Mouse (Mus musculus) lung, postnatal 0 days (tissue): ENCODE measurements around the gene Fam184a. TPM values are rescaled to one million over a fixed set of nuclear protein-coding genes. Genes with fewer than 3 reads are reported as not detected.

Source experiments
- ATAC-seq: fragments of 200-750 bp; cut with Nextera tagmentation; 2 replicates; pipeline ENCODE4 v1.8.0; 2017; ENCODE audit warnings: moderate library complexity
- DNase-seq: peaks from one replicate; pipeline ENCODE4 v3.0.0-alpha.2; 2016; ENCODE audit warnings: low spot score
- H3K27ac ChIP-seq: fragments of 300-500 bp; sonication (generic); 2 replicates; pipeline ENCODE4 v1.5.1; 2014; ENCODE audit warnings: antibody characterized with exemption, mild to moderate bottlenecking, low read length, mixed read lengths
- H3K27me3 ChIP-seq: fragments of 300-500 bp; sonication (generic); replicated peaks from 2 replicates; pipeline ENCODE4 v1.6.1; 2014; ENCODE audit warnings: low read length, mixed read lengths; ENCODE audit not compliant: insufficient read depth
- H3K36me3 ChIP-seq: fragments of 300-500 bp; sonication (generic); 2 replicates; pipeline ENCODE4 v1.6.1; 2014; ENCODE audit warnings: low read length, mixed read lengths; ENCODE audit not compliant: insufficient read depth
- H3K4me1 ChIP-seq: fragments of 300-500 bp; sonication (generic); 2 replicates; pipeline ENCODE4 v1.6.1; 2014; ENCODE audit warnings: antibody characterized with exemption, low read depth, low read length, mixed read lengths; ENCODE audit not compliant: insufficient read depth
- H3K4me2 ChIP-seq: fragments of 300-500 bp; sonication (generic); replicated peaks from 2 replicates; pipeline ENCODE4 v1.6.1; 2014; ENCODE audit warnings: low read depth, mild to moderate bottlenecking, low read length, moderate library complexity, mixed read lengths
- H3K4me3 ChIP-seq: fragments of 300-500 bp; sonication (generic); 2 replicates; pipeline ENCODE4 v1.5.1; 2014; ENCODE audit warnings: low read depth, low read length
- H3K9ac ChIP-seq: fragments of 300-500 bp; sonication (generic); replicated peaks from 2 replicates; pipeline ENCODE4 v1.6.1; 2014; ENCODE audit warnings: low read depth, mild to moderate bottlenecking
- H3K9me3 ChIP-seq: fragments of 300-500 bp; sonication (generic); 2 replicates; pipeline ENCODE4 v1.6.1; 2016; ENCODE audit warnings: low read length, mixed read lengths
- CTCF ChIP-seq: IDR thresholded peaks from 2 replicates; pipeline ENCODE4 v1.5.1; 2016; ENCODE audit warnings: antibody characterized with exemption, mild to moderate bottlenecking
- EP300 ChIP-seq: IDR thresholded peaks from 2 replicates; pipeline ENCODE4 v1.6.1; 2016; ENCODE audit warnings: antibody characterized with exemption, mild to moderate bottlenecking, control low read depth
- WGBS: fragments of 180-500 bp; shearing (Covaris S2); extraction: QIAGEN DNeasy Blood & Tissue Kit; methylation state at CpG from one replicate; pipeline ENCODE4 v1.1.7; 2014; 5-methylcytosine and 5-hydroxymethylcytosine counted together
- polyA plus RNA-seq: library from polyadenylated mRNA; unstranded; fragments of >200 nt; fragmentation: Nextera tagmentation; extraction: Ambion mirVana; gene quantifications from 2 replicates; pipeline ENCODE4 v1.2.1, GENCODE M21; 2015

Gene Fam184a
- polyA plus RNA-seq, 1 experiment from 2014 or later: 6.4 TPM

DNA sequence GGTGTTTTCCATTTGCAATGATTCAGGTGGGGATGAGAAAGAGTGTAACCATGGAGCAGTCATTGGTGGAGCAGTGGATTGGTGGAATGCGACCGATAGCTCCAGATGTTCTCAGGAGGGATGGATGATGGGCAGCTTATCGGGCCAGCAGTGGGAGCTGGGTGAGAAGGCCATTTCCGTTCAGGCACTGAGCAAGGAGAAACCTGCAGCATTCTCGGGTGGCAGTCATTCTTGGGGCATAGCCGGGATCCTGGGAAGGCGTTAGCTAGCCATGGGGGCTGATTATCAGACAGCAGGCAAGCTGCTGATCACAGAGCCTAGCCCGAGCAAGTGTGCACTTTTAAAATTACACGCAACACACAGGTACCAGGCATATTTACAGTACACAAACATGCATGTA lies 46.4 kb downstream of the Fam184a start:
- no peak overlapping the region for H3K4me2 ChIP-seq
- no peaks in the 10 kb centered on the region for H3K9me3 ChIP-seq
- no peak for DNase-seq
- H3K4me3 ChIP-seq: no peak overlapping the region
- TF ChIP-seq EP300: no peak
- no peak for TF ChIP-seq CTCF
- no peaks in the 10 kb centered on the region for H3K27me3 ChIP-seq
- H3K36me3 ChIP-seq: no peaks in the 10 kb centered on the region
- H3K9ac ChIP-seq: no peak overlapping the region
- WGBS: 91% methylated on average over 9 of the region's 9 CpGs
- H3K27ac ChIP-seq: no peak overlapping the region
- no peak for ATAC-seq
- no peaks in the 10 kb centered on the region for H3K4me1 ChIP-seq

- WGBS: 88% methylated on average over 10 of the region's 10 CpGs
- Histone ChIP-seq H3K27ac (no peak overlapping the region), H3K4me2 (no peak overlapping the region), H3K4me1 (no peaks in the 10 kb centered on the region), H3K9ac (no peak overlapping the region), H3K27me3 (no peaks in the 10 kb centered on the region), H3K36me3 (no peaks in the 10 kb centered on the region), H3K4me3 (no peak overlapping the region), H3K9me3 (no peaks in the 10 kb centered on the region)
- DNase-seq (no peak), ATAC-seq (no peak)
- TF ChIP-seq EP300 (no peak), CTCF (no peak)
Observed at GRCm38 (mm10) chr10:53698531-53698930, 52.4 kb downstream of the Fam184a start.

GRCm38 (mm10) chr10:53694757-53695156 lies 56.2 kb downstream of the Fam184a start:
- DNase-seq (peak; percentile 9), ATAC-seq (no peak)
- no peak overlapping the region for H3K9ac ChIP-seq
- no peak overlapping the region for H3K4me2 ChIP-seq
- no peaks in the 10 kb centered on the region for H3K27me3 ChIP-seq
- H3K4me3 ChIP-seq: no peak overlapping the region
- TF ChIP-seq EP300: no peak
- TF ChIP-seq CTCF: no peak
- WGBS: 52% methylated on average over 5 of the region's 5 CpGs
- no peaks in the 10 kb centered on the region for H3K9me3 ChIP-seq
- no peak overlapping the region for H3K27ac ChIP-seq
- no peaks in the 10 kb centered on the region for H3K4me1 ChIP-seq
- no peaks in the 10 kb centered on the region for H3K36me3 ChIP-seq

DNA sequence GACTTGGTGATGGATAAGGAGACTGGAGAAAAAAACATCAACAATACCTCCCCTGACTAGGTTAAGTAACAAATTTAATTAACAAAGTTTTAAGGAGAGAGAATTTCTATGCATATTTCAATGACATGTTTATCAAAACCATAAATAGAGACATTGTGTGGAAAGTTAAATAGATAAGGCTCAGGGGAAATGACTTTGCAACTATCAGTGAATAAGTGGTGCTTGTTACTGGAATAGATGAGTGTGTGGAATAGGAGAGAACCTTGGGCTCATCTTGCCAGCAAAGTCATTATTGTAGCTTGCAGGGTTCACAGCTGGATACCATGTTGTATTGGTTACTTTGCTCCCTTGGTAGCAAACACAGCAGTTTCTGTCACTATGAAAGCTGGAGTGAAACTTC lies 59.7 kb downstream of the Fam184a start:
- no peaks in the 10 kb centered on the region for H3K27me3 ChIP-seq
- ATAC-seq: no peak
- no peak overlapping the region for H3K27ac ChIP-seq
- TF ChIP-seq CTCF (no peak), EP300 (no peak)
- no peaks in the 10 kb centered on the region for H3K9me3 ChIP-seq
- no peaks in the 10 kb centered on the region for H3K36me3 ChIP-seq
- no peaks in the 10 kb centered on the region for H3K4me1 ChIP-seq
- no peak overlapping the region for H3K4me3 ChIP-seq
- H3K9ac ChIP-seq: no peak overlapping the region
- no peak for DNase-seq
- H3K4me2 ChIP-seq: no peak overlapping the region

- Histone ChIP-seq H3K4me1 (no peaks in the 10 kb centered on the region), H3K4me3 (no peak overlapping the region), H3K4me2 (no peak overlapping the region), H3K36me3 (no peaks in the 10 kb centered on the region), H3K9me3 (no peaks in the 10 kb centered on the region), H3K27me3 (no peaks in the 10 kb centered on the region), H3K27ac (no peak overlapping the region), H3K9ac (no peak overlapping the region)
- TF ChIP-seq CTCF: no peak
- no peak for TF ChIP-seq EP300
- no peak for ATAC-seq
- DNase-seq: no peak
- 69% methylated on average over 4 of the region's 4 CpGs for WGBS
Observed at GRCm38 (mm10) chr10:53688952-53689584, 61.9 kb downstream of the Fam184a start.

DNA sequence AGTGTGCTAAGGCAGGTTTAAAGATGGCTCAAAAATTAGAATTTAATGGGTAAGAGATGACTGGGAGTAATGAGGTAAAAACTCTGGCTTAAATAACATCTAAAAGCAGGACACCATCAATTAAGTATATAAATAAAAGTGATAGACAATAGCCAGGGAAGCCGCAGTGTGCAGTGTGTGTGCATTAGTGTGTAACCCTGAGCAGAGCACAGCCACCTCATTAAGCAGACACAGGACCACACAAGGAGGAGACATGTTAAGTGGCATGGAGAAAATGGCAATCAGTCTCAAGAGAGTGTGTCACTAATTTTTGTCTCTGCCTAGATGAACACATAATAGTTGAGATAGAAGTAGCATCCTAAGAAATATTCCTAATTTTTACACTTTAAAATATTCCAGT lies 62.4 kb downstream of the Fam184a start:
- H3K4me1 ChIP-seq: no peaks in the 10 kb centered on the region
- DNase-seq (no peak), ATAC-seq (no peak)
- no peaks in the 10 kb centered on the region for H3K9me3 ChIP-seq
- H3K9ac ChIP-seq: no peak overlapping the region
- WGBS: 40% methylated on average over 1 of the region's 1 CpGs
- no peak overlapping the region for H3K27ac ChIP-seq
- H3K4me3 ChIP-seq: no peak overlapping the region
- H3K4me2 ChIP-seq: no peak overlapping the region
- no peaks in the 10 kb centered on the region for H3K27me3 ChIP-seq
- no peaks in the 10 kb centered on the region for H3K36me3 ChIP-seq
- no peak for TF ChIP-seq EP300
- TF ChIP-seq CTCF: no peak

- Histone ChIP-seq H3K4me1 (no peaks in the 10 kb centered on the region), H3K4me3 (no peak overlapping the region), H3K27ac (no peak overlapping the region), H3K4me2 (no peak overlapping the region), H3K36me3 (no peaks in the 10 kb centered on the region), H3K9ac (no peak overlapping the region), H3K9me3 (no peaks in the 10 kb centered on the region), H3K27me3 (no peaks in the 10 kb centered on the region)
- no peak for DNase-seq
- WGBS: 46% methylated on average over 5 of the region's 5 CpGs
- ATAC-seq: no peak
- no peak for TF ChIP-seq CTCF
- TF ChIP-seq EP300: no peak
Observed at GRCm38 (mm10) chr10:53687888-53688287, 63.0 kb downstream of the Fam184a start.
